Mouse (Mus musculus) embryonic facial prominence, embryonic 11.5 days (tissue): ENCODE measurements around the gene Vamp4. TPM values are rescaled to one million over a fixed set of nuclear protein-coding genes. Genes with fewer than 3 reads are reported as not detected.

ENCODE experiments used
- ATAC-seq: fragments of 200-750 bp; cut with Nextera tagmentation; replicated peaks from 2 replicates; pipeline ENCODE4 v1.8.0; 2017; ENCODE audit warnings: low read depth; ENCODE audit not compliant: insufficient number of reproducible peaks, low FRiP score, low TSS enrichment
- DNase-seq: peaks from one replicate; pipeline ENCODE4 v3.0.0-alpha.2; 2015; ENCODE audit warnings: low spot score
- H3K27ac ChIP-seq: fragments of 300-500 bp; sonication (generic); replicated peaks from 2 replicates; pipeline ENCODE4 v1.5.1; 2014; ENCODE audit warnings: mild to moderate bottlenecking, low read depth, low read length, control low read depth
- H3K27me3 ChIP-seq: fragments of 300-500 bp; sonication (generic); 2 replicates; pipeline ENCODE4 v1.6.1; 2014; ENCODE audit warnings: mild to moderate bottlenecking, low read length, moderate library complexity, mixed read lengths; ENCODE audit not compliant: control insufficient read depth, insufficient read depth
- H3K36me3 ChIP-seq: fragments of 300-500 bp; sonication (generic); replicated peaks from 2 replicates; pipeline ENCODE4 v1.6.1; 2014; ENCODE audit warnings: low read depth, mild to moderate bottlenecking, low read length, moderate library complexity, mixed read lengths; ENCODE audit not compliant: control insufficient read depth, insufficient read depth
- H3K4me1 ChIP-seq: fragments of 300-500 bp; sonication (generic); 2 replicates; pipeline ENCODE4 v1.6.1; 2014; ENCODE audit warnings: low read length, mixed read lengths; ENCODE audit not compliant: control insufficient read depth, insufficient read depth
- H3K4me2 ChIP-seq: fragments of 300-500 bp; sonication (generic); 2 replicates; pipeline ENCODE4 v1.6.1; 2014; ENCODE audit warnings: low read depth, mild to moderate bottlenecking, control low read depth, low read length, moderate library complexity
- H3K4me3 ChIP-seq: fragments of 300-500 bp; sonication (generic); 2 replicates; pipeline ENCODE4 v1.5.1; 2014; ENCODE audit warnings: low read depth, low read length, control low read depth
- H3K9ac ChIP-seq: fragments of 300-500 bp; sonication (generic); replicated peaks from 2 replicates; pipeline ENCODE4 v1.6.1; 2014; ENCODE audit warnings: mild to moderate bottlenecking, control low read depth, low read length
- H3K9me3 ChIP-seq: fragments of 300-500 bp; sonication (generic); replicated peaks from 2 replicates; pipeline ENCODE4 v1.6.1; 2016; ENCODE audit warnings: mild to moderate bottlenecking, low read length, inconsistent platforms, mixed read lengths; ENCODE audit not compliant: control insufficient read depth
- WGBS: fragments of 180-500 bp; shearing (Covaris S2); extraction: QIAGEN DNeasy Blood & Tissue Kit; methylation state at CpG from one replicate; pipeline ENCODE4 v1.1.7; 2014; 5-methylcytosine and 5-hydroxymethylcytosine counted together
- polyA plus RNA-seq: library from polyadenylated mRNA; unstranded; fragments of >200 nt; fragmentation: Nextera tagmentation; extraction: Ambion mirVana; gene quantifications from 2 replicates; pipeline ENCODE4 v1.2.1, GENCODE M21; 2014

Vamp4 gene
- polyA plus RNA-seq, 1 experiment from 2014 or later = 82.1 TPM

GRCm38 (mm10) chr1:162597379-162598102 is 27.2 kb downstream of the Vamp4 start:
- no peaks in the 10 kb centered on the region for H3K36me3 ChIP-seq
- WGBS = 80% methylated on average over 3 of the region's 3 CpGs

GRCm38 (mm10) chr1:162599617-162600016 is 29.3 kb downstream of the Vamp4 start:
- no peaks in the 10 kb centered on the region for H3K4me1 ChIP-seq
- ATAC-seq (no peak), DNase-seq (no peak)
- no peak overlapping the region for H3K9ac ChIP-seq
- no peak overlapping the region for H3K4me2 ChIP-seq
- H3K4me3 ChIP-seq = no peak overlapping the region
- H3K27ac ChIP-seq = no peak overlapping the region
- no peaks in the 10 kb centered on the region for H3K27me3 ChIP-seq
- WGBS = 91% methylated on average over 5 of the region's 5 CpGs
- no peaks in the 10 kb centered on the region for H3K9me3 ChIP-seq
- no peaks in the 10 kb centered on the region for H3K36me3 ChIP-seq

More at GRCm38 (mm10) chr1:162597379-162598102, 27.2 kb downstream of the Vamp4 start:
- ATAC-seq (no peak), DNase-seq (no peak)
- H3K9me3 ChIP-seq = no peaks in the 10 kb centered on the region
- H3K4me1 ChIP-seq = no peaks in the 10 kb centered on the region
- no peak overlapping the region for H3K9ac ChIP-seq
- H3K27ac ChIP-seq = no peak overlapping the region
- H3K4me2 ChIP-seq = no peak overlapping the region
- no peaks in the 10 kb centered on the region for H3K27me3 ChIP-seq
- H3K4me3 ChIP-seq = no peak overlapping the region

DNA sequence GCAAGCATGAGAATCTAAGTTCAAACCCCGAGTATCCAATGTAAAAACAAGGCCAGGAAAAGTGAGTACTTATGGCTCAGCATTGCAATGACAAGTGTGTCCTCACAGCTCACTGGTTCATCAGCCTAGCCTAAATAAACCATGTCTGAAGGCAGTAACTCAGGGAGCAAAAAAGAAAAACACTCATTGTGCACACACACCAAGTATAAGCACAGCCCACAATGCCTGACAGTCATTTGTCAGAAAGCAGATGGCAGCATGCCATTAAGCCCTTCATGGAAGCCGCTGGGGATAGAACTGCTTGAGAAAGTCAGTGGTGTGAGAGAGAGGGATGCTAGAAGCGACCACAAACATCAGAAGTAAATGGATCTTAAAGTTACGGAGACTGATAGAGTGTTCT is 31.0 kb downstream of the Vamp4 start:
- Histone ChIP-seq H3K4me2 (no peak overlapping the region), H3K4me1 (no peaks in the 10 kb centered on the region), H3K27ac (no peak overlapping the region), H3K9me3 (no peaks in the 10 kb centered on the region), H3K27me3 (no peaks in the 10 kb centered on the region), H3K9ac (no peak overlapping the region), H3K4me3 (no peak overlapping the region), H3K36me3 (no peaks in the 10 kb centered on the region)
- no peak for DNase-seq
- 82% methylated on average over 4 of the region's 4 CpGs for WGBS
- no peak for ATAC-seq

DNA sequence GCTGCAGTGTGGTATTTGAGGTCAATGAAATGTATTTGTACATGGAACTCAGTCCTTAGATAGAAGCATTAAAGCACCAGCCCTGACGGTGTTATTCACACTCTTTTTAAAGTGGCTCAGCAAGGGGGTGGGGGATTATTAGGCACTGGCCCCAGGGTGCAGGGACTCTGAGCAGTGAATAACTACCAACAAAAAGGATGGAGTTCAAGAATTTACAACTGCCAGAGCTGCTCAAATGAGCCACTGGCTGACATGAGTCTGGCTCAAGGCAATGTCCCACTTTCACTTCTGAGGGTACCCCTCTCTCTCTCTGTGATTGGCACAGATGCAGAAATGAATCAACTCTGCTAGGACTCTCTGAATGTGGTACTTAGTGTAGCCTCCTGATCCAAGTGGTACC is 37.8 kb downstream of the Vamp4 start:
- no peaks in the 10 kb centered on the region for H3K27me3 ChIP-seq
- ATAC-seq (no peak), DNase-seq (no peak)
- H3K27ac ChIP-seq = no peak overlapping the region
- WGBS = 31% methylated on average over 1 of the region's 1 CpGs
- no peak overlapping the region for H3K4me3 ChIP-seq
- no peaks in the 10 kb centered on the region for H3K9me3 ChIP-seq
- no peaks in the 10 kb centered on the region for H3K36me3 ChIP-seq
- no peaks in the 10 kb centered on the region for H3K4me1 ChIP-seq
- no peak overlapping the region for H3K4me2 ChIP-seq
- no peak overlapping the region for H3K9ac ChIP-seq

DNA sequence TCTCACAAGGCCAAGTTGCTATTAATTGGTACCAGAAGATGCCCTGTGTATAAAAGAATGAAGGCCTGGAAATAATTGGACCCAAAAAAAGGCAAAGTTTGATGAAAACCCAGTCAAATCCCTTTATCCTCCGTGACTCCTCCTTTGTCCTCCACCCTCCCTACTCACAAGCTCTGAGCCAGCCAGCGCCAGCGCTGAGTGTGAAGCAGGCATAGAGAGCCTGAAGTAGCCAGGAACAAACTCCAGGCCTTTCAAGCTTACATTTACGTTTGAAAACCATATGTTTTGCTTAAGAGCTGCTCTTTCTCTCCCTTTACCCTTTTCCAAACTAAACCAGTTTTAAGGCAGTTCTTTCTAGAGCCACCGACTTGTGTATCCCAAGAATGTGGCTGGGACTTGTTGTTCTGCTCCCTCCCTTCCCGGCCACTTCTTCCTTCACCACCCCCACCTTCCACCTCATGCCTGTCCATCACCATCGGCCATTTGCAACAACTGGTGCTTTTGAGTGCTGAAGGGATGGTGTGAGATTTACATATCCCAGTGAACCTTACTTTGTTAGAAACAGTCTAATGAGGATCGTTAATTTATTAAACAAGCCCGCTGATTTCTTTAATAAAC is 39.4 kb downstream of the Vamp4 start:
- H3K4me1 ChIP-seq = no peaks in the 10 kb centered on the region
- H3K4me2 ChIP-seq = no peak overlapping the region
- no peak overlapping the region for H3K9ac ChIP-seq
- no peaks in the 10 kb centered on the region for H3K9me3 ChIP-seq
- no peak for ATAC-seq
- no peaks in the 10 kb centered on the region for H3K36me3 ChIP-seq
- H3K27me3 ChIP-seq = no peaks in the 10 kb centered on the region
- H3K4me3 ChIP-seq = no peak overlapping the region
- DNase-seq = peak; percentile 39
- H3K27ac ChIP-seq = no peak overlapping the region
- 37% methylated on average over 9 of the region's 9 CpGs for WGBS

DNA sequence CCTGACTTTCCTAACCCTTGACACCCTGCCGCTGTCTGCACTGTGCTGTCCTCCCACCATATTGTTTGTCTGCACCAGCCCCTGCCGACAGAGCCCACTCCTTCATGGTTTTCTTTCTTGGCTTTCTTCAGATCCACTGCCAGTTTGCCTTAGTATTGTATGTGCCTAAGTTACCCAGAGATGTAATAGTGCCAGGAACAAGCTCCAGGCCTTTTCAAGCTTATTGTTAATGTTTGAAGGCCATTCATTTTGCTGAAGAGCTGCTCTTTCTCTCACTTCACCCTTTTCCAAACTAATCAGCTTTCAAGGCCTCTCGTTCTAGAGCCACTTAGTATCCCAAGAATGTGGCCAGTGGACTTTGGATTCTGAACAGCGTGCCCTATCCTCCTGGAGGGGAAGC is 40.9 kb downstream of the Vamp4 start:
- Histone ChIP-seq H3K4me3 (no peak overlapping the region), H3K9me3 (no peaks in the 10 kb centered on the region), H3K4me2 (no peak overlapping the region), H3K27me3 (no peaks in the 10 kb centered on the region), H3K27ac (no peak overlapping the region), H3K36me3 (no peaks in the 10 kb centered on the region), H3K9ac (no peak overlapping the region), H3K4me1 (no peaks in the 10 kb centered on the region)
- ATAC-seq = no peak
- WGBS = 76% methylated on average over 4 of the region's 4 CpGs
- DNase-seq = no peak

DNA sequence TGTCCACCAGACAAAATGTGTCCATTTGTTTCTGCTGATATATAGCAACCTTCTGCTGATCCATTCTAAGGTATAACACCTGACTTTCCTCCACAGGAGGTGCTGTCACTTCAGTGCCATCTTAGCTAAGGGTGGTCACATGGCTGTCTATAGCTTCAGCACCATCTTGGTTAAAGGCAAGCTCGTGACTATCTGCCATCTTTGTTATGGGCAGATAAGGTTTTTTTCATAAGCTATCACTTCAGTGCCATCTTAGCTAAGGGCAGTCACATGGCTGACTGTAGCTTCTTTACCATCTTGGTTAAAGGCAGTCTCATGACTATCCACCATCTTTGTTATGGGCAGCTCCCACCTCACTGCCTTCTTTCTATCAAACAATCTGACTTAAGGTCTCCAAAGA is 45.2 kb downstream of the Vamp4 start:
- Histone ChIP-seq H3K9ac (no peak overlapping the region), H3K4me1 (no peaks in the 10 kb centered on the region), H3K4me3 (no peak overlapping the region), H3K27me3 (no peaks in the 10 kb centered on the region), H3K9me3 (no peaks in the 10 kb centered on the region), H3K4me2 (no peak overlapping the region), H3K36me3 (no peaks in the 10 kb centered on the region), H3K27ac (no peak overlapping the region)
- DNase-seq = no peak
- 81% methylated on average over 1 of the region's 1 CpGs for WGBS
- ATAC-seq = no peak

- Histone ChIP-seq H3K4me3 (no peak overlapping the region), H3K27me3 (no peaks in the 10 kb centered on the region), H3K27ac (no peak overlapping the region), H3K9ac (no peak overlapping the region), H3K36me3 (no peaks in the 10 kb centered on the region), H3K4me1 (no peaks in the 10 kb centered on the region), H3K4me2 (no peak overlapping the region), H3K9me3 (no peaks in the 10 kb centered on the region)
- DNase-seq (peak; percentile 12), ATAC-seq (no peak)
- 66% methylated on average over 4 of the region's 4 CpGs for WGBS
These were observed 50.2 kb downstream of the Vamp4 start for GRCm38 (mm10) chr1:162620487-162620886.
